Mouse (Mus musculus): ENCODE data around the gene Cage1. TPM values are rescaled to one million over a fixed set of nuclear protein-coding genes. Genes with fewer than 3 reads are reported as not detected.

The Cage1 gene
- total RNA-seq (2023), result 1 to 10 TPM; 2.1 to 3.2 TPM

DNA sequence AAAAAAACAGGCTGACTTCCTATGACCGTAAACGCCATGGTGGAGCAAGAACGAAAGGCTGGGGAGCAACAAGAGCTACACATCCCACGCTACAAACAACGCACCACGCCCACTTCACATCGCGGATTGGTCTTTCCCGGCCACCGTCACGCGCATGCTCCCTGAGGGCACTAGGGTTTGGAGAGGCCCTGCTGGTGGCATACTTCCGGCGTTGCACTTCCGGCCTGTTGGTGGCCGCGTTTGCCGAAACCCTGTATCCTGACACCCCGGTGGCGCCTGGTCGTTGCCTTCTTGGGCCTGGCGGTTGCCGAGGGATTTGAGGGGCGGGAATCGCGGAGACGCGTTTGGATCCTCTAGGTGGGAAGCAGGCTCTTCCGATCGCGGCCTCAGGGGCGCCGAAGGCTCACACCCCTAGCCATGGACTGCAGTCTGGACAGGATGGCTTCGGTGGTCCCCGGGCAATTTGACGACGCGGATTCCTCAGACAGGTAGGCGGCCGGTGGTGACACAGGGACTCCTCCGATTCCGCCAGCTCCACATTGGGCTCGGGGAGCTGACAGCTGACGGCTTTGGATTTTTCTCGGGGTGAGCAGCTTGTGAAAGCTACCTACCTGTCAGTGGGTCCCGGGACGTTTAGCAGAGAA is at the start of gene Cage1:
Cage1 (minus strand) TSS at position 26 of the 644 bp plus-strand sequence.

DNA sequence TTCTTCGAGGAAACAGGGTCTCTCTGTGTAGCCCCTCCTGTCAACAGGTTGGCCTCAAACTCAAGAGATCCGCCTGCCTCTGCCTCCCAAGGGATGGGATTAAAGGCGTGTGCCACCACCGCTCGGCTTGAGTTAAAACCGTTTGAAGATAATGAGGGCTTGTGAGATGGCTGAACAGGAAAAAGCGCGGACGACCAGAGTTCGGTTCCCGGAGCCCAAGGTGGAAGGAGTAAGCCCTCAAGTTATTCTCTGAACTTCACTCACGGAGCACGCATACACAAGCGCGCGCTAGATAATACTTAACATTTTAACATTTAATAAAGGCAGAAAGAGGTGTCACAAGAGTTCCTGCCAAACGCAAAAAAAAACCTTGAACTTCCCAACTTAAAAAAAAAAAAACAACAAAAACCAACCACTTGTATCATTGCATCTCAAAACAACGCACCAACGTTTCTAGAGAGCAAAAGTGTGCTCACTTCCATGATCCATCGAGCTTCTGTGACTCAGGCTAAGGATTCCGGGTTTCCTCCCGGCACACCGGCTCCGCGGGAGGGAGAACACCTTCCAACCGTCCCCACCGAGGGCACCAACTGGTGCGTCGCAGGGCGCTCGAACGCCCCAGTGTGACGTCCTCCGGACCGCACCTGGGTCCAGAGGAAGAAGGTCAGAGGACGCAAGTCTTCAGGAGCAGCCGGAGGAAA is 376 bp downstream of the Cage1 start, which contains the start of gene Riok1:
Riok1 (plus strand) TSS at position 653 of the 701 bp plus-strand sequence.

GRCm38 (mm10) chr13:37993704-37994404 is 43.0 kb downstream of the Cage1 start, which contains the start of gene Ssr1:
Ssr1 (minus strand) TSS chr13:37994217.

Other genes with a start within 250 kb of the Cage1 start
- gene Ssr1, start 42.9 kb downstream of the Cage1 start, total RNA-seq (2023), result 10 to 100 TPM; 67.0 to 78.7 TPM
- 10 to 100 TPM; 64.4 to 76.0 TPM for gene Riok1, start 74 bp downstream of the Cage1 start, total RNA-seq (2023)
- under 1 TPM; 0.33 to 0.35 TPM for gene Dsp, start 114.2 kb upstream of the Cage1 start, total RNA-seq (2023)
- 10 to 100 TPM; 11.8 to 15.7 TPM for gene Snrnp48, start 167.9 kb upstream of the Cage1 start, total RNA-seq (2023)